Mouse (Mus musculus) limb, embryonic 15.5 days (tissue): Measurements from ENCODE around the gene Rps6kb2. TPM values are rescaled to one million over a fixed set of nuclear protein-coding genes. Genes with fewer than 3 reads are reported as not detected.
A peak's percentile ranks its signal among the peaks of the same experiment; 100 is the strongest.

Experiments used
- ATAC-seq: fragments of 200-750 bp; cut with Nextera tagmentation; 2 replicates; pipeline ENCODE4 v1.8.0; 2017; ENCODE audit warnings: low read depth, moderate TSS enrichment; ENCODE audit not compliant: insufficient number of reproducible peaks, low FRiP score, low TSS enrichment
- H3K27ac ChIP-seq: fragments of 300-500 bp; sonication (generic); 2 replicates; pipeline ENCODE4 v1.5.1; 2015; ENCODE audit warnings: moderate library complexity, mild to moderate bottlenecking, inconsistent platforms
- H3K27me3 ChIP-seq: fragments of 300-500 bp; sonication (generic); 2 replicates; pipeline ENCODE4 v1.6.1; 2015; ENCODE audit warnings: inconsistent platforms
- H3K36me3 ChIP-seq: fragments of 300-500 bp; sonication (generic); 2 replicates; pipeline ENCODE4 v1.6.1; 2015; ENCODE audit warnings: inconsistent platforms
- H3K4me1 ChIP-seq: fragments of 300-500 bp; sonication (generic); 2 replicates; pipeline ENCODE4 v1.6.1; 2015; ENCODE audit warnings: inconsistent platforms
- H3K4me2 ChIP-seq: fragments of 300-500 bp; sonication (generic); 2 replicates; pipeline ENCODE4 v1.6.1; 2015; ENCODE audit warnings: mild to moderate bottlenecking, inconsistent platforms
- H3K4me3 ChIP-seq: fragments of 300-500 bp; sonication (generic); 2 replicates; pipeline ENCODE4 v1.5.1; 2015; ENCODE audit warnings: mild to moderate bottlenecking, inconsistent platforms
- H3K9ac ChIP-seq: fragments of 300-500 bp; sonication (generic); 2 replicates; pipeline ENCODE4 v1.6.1; 2015; ENCODE audit warnings: inconsistent platforms
- H3K9me3 ChIP-seq: fragments of 300-500 bp; sonication (generic); 2 replicates; pipeline ENCODE4 v1.6.1; 2016; ENCODE audit warnings: inconsistent platforms
- WGBS: fragments of 180-500 bp; shearing (Covaris S2); methylation state at CpG from one replicate; pipeline ENCODE4 v1.1.7; 2015; 5-methylcytosine and 5-hydroxymethylcytosine counted together
- polyA plus RNA-seq: library from polyadenylated mRNA; unstranded; fragments of >200 nt; fragmentation: Nextera tagmentation; extraction: Ambion mirVana; gene quantifications from 2 replicates; pipeline ENCODE4 v1.2.1, GENCODE M21; 2015

Gene Rps6kb2
- polyA plus RNA-seq, 1 experiment from 2014 or later: 68.8 TPM

GRCm38 (mm10) chr19:4118350-4118749 lies 44.8 kb downstream of the Rps6kb2 start:
- no peak for ATAC-seq

GRCm38 (mm10) chr19:4117006-4117405 lies 46.1 kb downstream of the Rps6kb2 start:
- Histone ChIP-seq H3K27me3 (no peaks in the 10 kb centered on the region), H3K9me3 (no peaks in the 10 kb centered on the region), H3K27ac (no peak overlapping the region), H3K4me1 (peaks cover 29% of the 10 kb centered on the region), H3K4me2 (no peak overlapping the region), H3K9ac (no peak overlapping the region), H3K36me3 (peaks cover 60% of the 10 kb centered on the region), H3K4me3 (no peak overlapping the region)
- WGBS: 97% methylated on average over 7 of the region's 7 CpGs
- ATAC-seq: no peak

More at GRCm38 (mm10) chr19:4118350-4118749, 44.8 kb downstream of the Rps6kb2 start:
- Histone ChIP-seq H3K4me3 (no peak overlapping the region), H3K9me3 (no peaks in the 10 kb centered on the region), H3K36me3 (peaks cover 47% of the 10 kb centered on the region), H3K27ac (no peak overlapping the region), H3K9ac (no peak overlapping the region), H3K4me1 (peaks cover 25% of the 10 kb centered on the region), H3K27me3 (no peaks in the 10 kb centered on the region), H3K4me2 (no peak overlapping the region)
- 86% methylated on average over 2 of the region's 2 CpGs for WGBS

DNA sequence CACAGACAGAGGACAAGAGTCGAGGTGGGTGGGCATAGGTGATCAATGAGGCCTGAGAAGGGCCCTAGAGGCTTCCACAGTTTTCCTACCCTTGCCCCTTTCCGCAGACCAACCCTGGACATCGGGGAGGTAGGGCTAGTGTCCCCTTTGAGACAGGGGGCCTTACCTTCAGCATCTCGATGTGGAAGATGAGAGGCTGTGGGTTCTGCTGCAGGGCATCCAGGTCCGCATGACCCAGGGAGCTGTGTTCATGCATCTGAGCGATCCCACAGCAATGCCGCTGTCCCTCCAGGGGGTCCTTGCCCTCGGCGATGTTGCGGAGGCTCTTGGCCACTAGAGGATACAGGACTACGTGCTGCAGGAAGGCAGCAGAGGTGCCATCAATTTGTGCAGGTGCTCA lies 47.3 kb downstream of the Rps6kb2 start:
- H3K4me1 ChIP-seq: peaks cover 26% of the 10 kb centered on the region
- 84% methylated on average over 11 of the region's 11 CpGs for WGBS
- no peaks in the 10 kb centered on the region for H3K9me3 ChIP-seq
- ATAC-seq: no peak
- H3K36me3 ChIP-seq: peaks cover 67% of the 10 kb centered on the region
- no peak overlapping the region for H3K4me2 ChIP-seq
- no peak overlapping the region for H3K4me3 ChIP-seq
- H3K27ac ChIP-seq: no peak overlapping the region
- H3K9ac ChIP-seq: no peak overlapping the region
- H3K27me3 ChIP-seq: no peaks in the 10 kb centered on the region

GRCm38 (mm10) chr19:4115144-4115543 lies 48.0 kb downstream of the Rps6kb2 start:
- Histone ChIP-seq H3K9me3 (no peaks in the 10 kb centered on the region), H3K27me3 (no peaks in the 10 kb centered on the region), H3K4me1 (peaks cover 20% of the 10 kb centered on the region), H3K4me3 (no peak overlapping the region), H3K36me3 (peaks cover 67% of the 10 kb centered on the region), H3K9ac (no peak overlapping the region), H3K4me2 (no peak overlapping the region), H3K27ac (no peak overlapping the region)
- WGBS: 94% methylated on average over 10 of the region's 10 CpGs
- no peak for ATAC-seq

DNA sequence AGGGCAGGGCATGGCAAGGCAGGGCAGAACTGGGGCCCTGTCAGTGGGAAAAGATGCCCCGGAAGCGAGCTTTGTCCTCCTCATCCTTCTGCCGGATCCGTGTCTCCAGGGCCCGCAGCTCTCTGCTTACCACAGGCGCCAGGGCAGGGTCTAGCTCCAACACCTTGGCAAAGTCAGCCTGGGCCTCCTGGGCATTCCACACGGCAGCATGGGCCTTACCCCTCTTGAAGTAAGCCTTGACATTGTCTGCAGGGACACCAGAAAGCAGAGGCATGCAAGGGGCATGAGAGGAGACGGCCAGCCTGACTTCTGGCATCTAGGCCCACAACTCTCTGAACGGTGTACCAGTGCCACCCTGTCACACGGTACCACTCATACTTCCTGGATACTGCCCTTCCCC lies 48.6 kb downstream of the Rps6kb2 start:
- Histone ChIP-seq H3K4me2 (no peak overlapping the region), H3K27ac (no peak overlapping the region; the same call in 1 of the 2 replicates), H3K4me3 (no peak overlapping the region), H3K4me1 (peaks cover 18% of the 10 kb centered on the region), H3K9ac (no peak overlapping the region), H3K36me3 (peaks cover 67% of the 10 kb centered on the region), H3K9me3 (no peaks in the 10 kb centered on the region), H3K27me3 (no peaks in the 10 kb centered on the region)
- no peak for ATAC-seq
- 89% methylated on average over 10 of the region's 10 CpGs for WGBS

DNA sequence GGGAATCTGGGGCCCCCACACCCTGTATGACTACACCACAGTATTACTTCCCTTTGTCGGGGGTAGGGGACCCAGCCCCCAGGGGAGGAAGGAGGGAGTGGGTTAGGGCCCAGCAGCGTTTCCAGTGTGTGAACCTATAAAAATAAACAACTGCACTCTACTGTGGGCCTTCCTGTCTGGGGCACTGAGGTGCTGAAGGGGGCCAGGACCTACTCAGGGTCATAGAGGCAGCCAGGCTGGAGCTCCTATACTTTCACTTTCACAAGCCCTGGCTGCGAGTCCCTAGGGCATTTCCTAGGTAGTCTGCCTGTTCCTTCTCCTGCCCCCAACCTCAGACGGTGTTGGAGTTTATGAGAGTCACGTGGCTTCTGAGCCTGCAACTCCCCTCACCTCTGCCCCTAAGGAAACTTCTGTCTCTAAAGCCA lies 49.3 kb downstream of the Rps6kb2 start:
- ATAC-seq: no peak
- H3K27ac ChIP-seq: peak overlapping the region; percentile 48
- WGBS: 25% methylated on average over 5 of the region's 5 CpGs

GRCm38 (mm10) chr19:4113186-4113805 lies 49.9 kb downstream of the Rps6kb2 start:
- Histone ChIP-seq H3K27ac (peak overlapping the region; percentile 48), H3K9me3 (no peaks in the 10 kb centered on the region), H3K36me3 (peaks cover 67% of the 10 kb centered on the region), H3K27me3 (no peaks in the 10 kb centered on the region), H3K4me2 (no peak overlapping the region), H3K9ac (no peak overlapping the region), H3K4me1 (peaks cover 18% of the 10 kb centered on the region), H3K4me3 (no peak overlapping the region)
- peak; percentile 17; the same call in 1 of the 2 replicates for ATAC-seq
- 63% methylated on average over 13 of the region's 13 CpGs for WGBS

More for the DNA sequence above, 49.3 kb downstream of the Rps6kb2 start:
- H3K9me3 ChIP-seq: no peaks in the 10 kb centered on the region
- peaks cover 67% of the 10 kb centered on the region for H3K36me3 ChIP-seq
- H3K4me3 ChIP-seq: no peak overlapping the region
- H3K4me1 ChIP-seq: peaks cover 18% of the 10 kb centered on the region
- H3K27me3 ChIP-seq: no peaks in the 10 kb centered on the region
- no peak overlapping the region for H3K4me2 ChIP-seq
- H3K9ac ChIP-seq: no peak overlapping the region

GRCm38 (mm10) chr19:4112063-4112960 lies 50.8 kb downstream of the Rps6kb2 start:
- Histone ChIP-seq H3K27ac (no peak overlapping the region), H3K4me1 (peaks cover 18% of the 10 kb centered on the region), H3K27me3 (no peaks in the 10 kb centered on the region), H3K4me2 (no peak overlapping the region), H3K9ac (no peak overlapping the region), H3K9me3 (no peaks in the 10 kb centered on the region), H3K4me3 (no peak overlapping the region), H3K36me3 (peaks cover 59% of the 10 kb centered on the region)
- WGBS: 96% methylated on average over 26 of the region's 26 CpGs
- no peak for ATAC-seq

- ATAC-seq: no peak
- Histone ChIP-seq H3K27ac (no peak overlapping the region), H3K4me1 (peaks cover 5% of the 10 kb centered on the region), H3K9me3 (no peaks in the 10 kb centered on the region), H3K4me2 (no peak overlapping the region), H3K4me3 (no peak overlapping the region), H3K27me3 (no peaks in the 10 kb centered on the region), H3K36me3 (peaks cover 21% of the 10 kb centered on the region), H3K9ac (no peak overlapping the region)
- 80% methylated on average over 9 of the region's 9 CpGs for WGBS
These were observed 54.6 kb downstream of the Rps6kb2 start for GRCm38 (mm10) chr19:4108535-4108934.

DNA sequence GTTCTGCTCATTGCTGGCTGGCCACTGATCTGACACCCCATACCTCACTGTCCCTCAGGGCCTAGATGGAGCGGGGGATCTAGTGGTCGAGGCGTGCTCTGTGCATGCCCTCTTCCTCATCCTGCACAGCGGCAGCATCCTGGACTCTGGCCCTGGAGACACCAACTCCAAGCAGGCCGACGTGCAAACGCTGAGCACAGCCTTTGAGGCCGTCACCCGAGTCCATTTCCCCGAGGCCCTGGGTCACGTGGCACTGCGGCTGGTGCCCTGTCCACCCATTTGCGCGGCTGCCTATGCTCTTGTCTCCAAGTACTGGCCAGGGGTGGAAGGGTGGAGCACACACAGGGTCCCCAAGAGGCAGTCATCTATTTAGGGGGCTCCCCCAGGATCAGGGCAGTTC lies 56.5 kb downstream of the Rps6kb2 start:
- Histone ChIP-seq H3K27ac (no peak overlapping the region), H3K4me3 (no peak overlapping the region), H3K4me2 (no peak overlapping the region), H3K4me1 (no peaks in the 10 kb centered on the region), H3K9me3 (no peaks in the 10 kb centered on the region), H3K36me3 (peaks cover 3% of the 10 kb centered on the region), H3K9ac (no peak overlapping the region), H3K27me3 (peaks cover 12% of the 10 kb centered on the region)
- no peak for ATAC-seq
- 91% methylated on average over 14 of the region's 14 CpGs for WGBS

DNA sequence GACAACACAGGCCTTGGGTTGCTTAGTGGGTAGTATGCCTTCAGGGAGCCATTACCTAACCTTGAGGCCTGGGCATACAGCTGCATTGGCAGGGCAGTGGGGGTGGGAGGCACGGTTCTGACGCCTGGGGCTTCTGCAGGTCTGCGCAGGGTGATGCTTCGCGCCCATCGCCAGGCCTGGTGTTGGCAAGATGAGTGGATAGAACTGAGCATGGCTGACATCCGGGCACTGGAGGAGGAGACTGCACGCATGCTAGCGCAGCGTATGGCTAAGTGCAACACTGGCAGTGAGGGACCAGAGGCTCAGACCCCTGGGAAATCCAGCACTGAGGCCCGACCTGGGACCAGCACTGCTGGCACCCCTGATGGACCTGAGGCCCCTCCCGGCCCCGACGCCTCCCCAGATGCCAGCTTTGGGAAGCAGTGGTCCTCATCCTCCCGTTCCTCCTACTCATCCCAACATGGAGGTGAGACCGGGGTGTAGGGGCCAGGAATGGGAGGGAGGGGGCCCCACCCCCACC lies 58.4 kb downstream of the Rps6kb2 start:
- 87% methylated on average over 16 of the region's 16 CpGs for WGBS
- H3K36me3 ChIP-seq: no peaks in the 10 kb centered on the region
- H3K9ac ChIP-seq: no peak overlapping the region
- no peak for ATAC-seq
- no peaks in the 10 kb centered on the region for H3K9me3 ChIP-seq
- no peak overlapping the region for H3K4me2 ChIP-seq
- no peak overlapping the region for H3K4me3 ChIP-seq
- peaks cover 16% of the 10 kb centered on the region for H3K4me1 ChIP-seq
- H3K27me3 ChIP-seq: peaks cover 31% of the 10 kb centered on the region
- no peak overlapping the region for H3K27ac ChIP-seq
